Mouse (Mus musculus) embryonic facial prominence, embryonic 15.5 days (tissue): ENCODE measurements at regions not wholly inside any gene's neighbourhood (a gene's known extent, or its start where the extent isn't known, plus 50 kb on each side); places are given as distances from the start of the nearest gene placed in this dataset.

ENCODE experiments used
- ATAC-seq: fragments of 200-750 bp; cut with Nextera tagmentation; 2 replicates; pipeline ENCODE4 v1.8.0; 2017; ENCODE audit warnings: low read depth, moderate TSS enrichment; ENCODE audit not compliant: insufficient number of reproducible peaks, low FRiP score, low TSS enrichment
- H3K27ac ChIP-seq: fragments of 300-500 bp; sonication (generic); replicated peaks from 2 replicates; pipeline ENCODE4 v1.5.1; 2015; ENCODE audit warnings: mild to moderate bottlenecking, inconsistent platforms
- H3K27me3 ChIP-seq: fragments of 300-500 bp; sonication (generic); 2 replicates; pipeline ENCODE4 v1.6.1; 2015; ENCODE audit warnings: inconsistent platforms
- H3K36me3 ChIP-seq: fragments of 300-500 bp; sonication (generic); 2 replicates; pipeline ENCODE4 v1.6.1; 2015; ENCODE audit warnings: mild to moderate bottlenecking, inconsistent platforms
- H3K4me1 ChIP-seq: fragments of 300-500 bp; sonication (generic); 2 replicates; pipeline ENCODE4 v1.6.1; 2015; ENCODE audit warnings: inconsistent platforms
- H3K4me2 ChIP-seq: fragments of 300-500 bp; sonication (generic); replicated peaks from 2 replicates; pipeline ENCODE4 v1.6.1; 2015; ENCODE audit warnings: mild to moderate bottlenecking, inconsistent platforms
- H3K4me3 ChIP-seq: fragments of 300-500 bp; sonication (generic); replicated peaks from 2 replicates; pipeline ENCODE4 v1.5.1; 2015; ENCODE audit warnings: mild to moderate bottlenecking, inconsistent platforms
- H3K9ac ChIP-seq: fragments of 300-500 bp; sonication (generic); 2 replicates; pipeline ENCODE4 v1.6.1; 2015; ENCODE audit warnings: inconsistent platforms
- H3K9me3 ChIP-seq: fragments of 300-500 bp; sonication (generic); replicated peaks from 2 replicates; pipeline ENCODE4 v1.6.1; 2016; ENCODE audit warnings: inconsistent platforms
- WGBS: fragments of 180-500 bp; shearing (Covaris S2); methylation state at CpG from one replicate; pipeline ENCODE4 v1.1.7; 2015; 5-methylcytosine and 5-hydroxymethylcytosine counted together

- Histone ChIP-seq H3K27ac (no peak overlapping the region), H3K9ac (no peak overlapping the region), H3K27me3 (no peaks in the 10 kb centered on the region), H3K36me3 (no peaks in the 10 kb centered on the region), H3K4me3 (no peak overlapping the region), H3K9me3 (no peaks in the 10 kb centered on the region), H3K4me1 (no peaks in the 10 kb centered on the region), H3K4me2 (no peak overlapping the region)
- ATAC-seq, result no peak
- 35% methylated on average over 2 of the region's 2 CpGs for WGBS
Measured at GRCm38 (mm10) chr8:103331415-103331814, 546.0 kb upstream of the Cdh11 start.

- WGBS, result 87% methylated on average over 3 of the region's 3 CpGs
- Histone ChIP-seq H3K9me3 (no peaks in the 10 kb centered on the region), H3K4me1 (no peaks in the 10 kb centered on the region), H3K4me3 (no peak overlapping the region), H3K27me3 (no peaks in the 10 kb centered on the region), H3K9ac (no peak overlapping the region), H3K4me2 (no peak overlapping the region), H3K27ac (no peak overlapping the region), H3K36me3 (no peaks in the 10 kb centered on the region)
- ATAC-seq, result no peak
Measured at GRCm38 (mm10) chr8:103337314-103337713, 551.9 kb upstream of the Cdh11 start.

- WGBS, result 58% methylated on average over 2 of the region's 2 CpGs
Measured at GRCm38 (mm10) chr8:103339042-103339441, 553.6 kb upstream of the Cdh11 start.

GRCm38 (mm10) chr8:103339951-103340350, 554.5 kb upstream of the Cdh11 start:
- Histone ChIP-seq H3K36me3 (no peaks in the 10 kb centered on the region), H3K4me2 (no peak overlapping the region), H3K9ac (no peak overlapping the region), H3K27ac (no peak overlapping the region), H3K4me3 (no peak overlapping the region), H3K4me1 (no peaks in the 10 kb centered on the region), H3K27me3 (no peaks in the 10 kb centered on the region), H3K9me3 (no peaks in the 10 kb centered on the region)
- 83% methylated on average over 5 of the region's 5 CpGs for WGBS
- 0 out of 2 replicates have a peak, but pooled peaks have one; percentile 29 for ATAC-seq

More at GRCm38 (mm10) chr8:103339042-103339441, 553.6 kb upstream of the Cdh11 start:
- no peaks in the 10 kb centered on the region for H3K27me3 ChIP-seq
- no peak overlapping the region for H3K4me3 ChIP-seq
- no peaks in the 10 kb centered on the region for H3K4me1 ChIP-seq
- no peak overlapping the region for H3K9ac ChIP-seq
- ATAC-seq, result no peak
- H3K4me2 ChIP-seq, result no peak overlapping the region
- H3K27ac ChIP-seq, result 0 out of 2 replicates have a peak overlapping the region, but pooled peaks have one; percentile 11
- no peaks in the 10 kb centered on the region for H3K36me3 ChIP-seq
- H3K9me3 ChIP-seq, result no peaks in the 10 kb centered on the region

- Histone ChIP-seq H3K4me1 (no peaks in the 10 kb centered on the region), H3K9ac (no peak overlapping the region), H3K27ac (no peak overlapping the region), H3K36me3 (no peaks in the 10 kb centered on the region), H3K4me3 (no peak overlapping the region), H3K27me3 (no peaks in the 10 kb centered on the region), H3K9me3 (no peaks in the 10 kb centered on the region), H3K4me2 (no peak overlapping the region)
- no peak for ATAC-seq
- WGBS, result 73% methylated on average over 3 of the region's 3 CpGs
Measured at GRCm38 (mm10) chr8:103343891-103344290, 558.4 kb upstream of the Cdh11 start.

- no peak overlapping the region for H3K4me3 ChIP-seq
- no peak for ATAC-seq
- no peaks in the 10 kb centered on the region for H3K36me3 ChIP-seq
- no peak overlapping the region for H3K4me2 ChIP-seq
- H3K27ac ChIP-seq, result no peak overlapping the region
- H3K9ac ChIP-seq, result no peak overlapping the region
- no peaks in the 10 kb centered on the region for H3K9me3 ChIP-seq
- H3K27me3 ChIP-seq, result no peaks in the 10 kb centered on the region
- 54% methylated on average over 2 of the region's 2 CpGs for WGBS
- no peaks in the 10 kb centered on the region for H3K4me1 ChIP-seq
Measured at GRCm38 (mm10) chr8:103344871-103345270, 559.4 kb upstream of the Cdh11 start.

GRCm38 (mm10) chr8:103347158-103347871, 561.9 kb upstream of the Cdh11 start:
- 59% methylated on average over 7 of the region's 7 CpGs for WGBS
- no peak for ATAC-seq
- Histone ChIP-seq H3K36me3 (no peaks in the 10 kb centered on the region), H3K4me3 (no peak overlapping the region), H3K4me1 (no peaks in the 10 kb centered on the region), H3K27ac (no peak overlapping the region), H3K27me3 (no peaks in the 10 kb centered on the region), H3K9me3 (no peaks in the 10 kb centered on the region), H3K9ac (no peak overlapping the region), H3K4me2 (no peak overlapping the region)

DNA sequence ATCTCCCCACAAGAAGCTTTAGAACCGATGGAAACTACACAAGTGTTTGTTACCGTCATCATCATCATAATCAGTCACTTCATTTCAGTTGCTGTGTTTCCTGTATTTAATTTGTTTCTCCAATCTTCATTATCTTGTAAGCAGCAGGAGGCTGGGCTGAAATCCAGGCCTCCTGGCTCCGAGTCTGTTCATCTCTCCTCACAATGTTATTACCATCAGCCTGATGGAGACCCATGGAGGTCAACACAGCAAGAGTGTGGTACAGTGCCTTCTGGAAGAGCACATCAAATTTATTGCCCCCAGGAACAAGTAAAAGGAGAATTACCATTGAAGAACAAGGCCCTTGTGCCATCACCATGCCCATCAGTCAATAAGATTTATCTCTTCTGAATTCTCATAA, 576.3 kb upstream of the Cdh11 start:
- Histone ChIP-seq H3K27ac (no peak overlapping the region), H3K9ac (no peak overlapping the region), H3K4me3 (no peak overlapping the region), H3K4me2 (no peak overlapping the region), H3K36me3 (no peaks in the 10 kb centered on the region), H3K27me3 (no peaks in the 10 kb centered on the region), H3K4me1 (no peaks in the 10 kb centered on the region), H3K9me3 (no peaks in the 10 kb centered on the region)
- ATAC-seq, result no peak
- WGBS, result 64% methylated on average over 3 of the region's 3 CpGs

GRCm38 (mm10) chr8:103370394-103370793, 585.0 kb upstream of the Cdh11 start:
- Histone ChIP-seq H3K9me3 (no peaks in the 10 kb centered on the region), H3K36me3 (no peaks in the 10 kb centered on the region), H3K4me2 (no peak overlapping the region), H3K4me3 (no peak overlapping the region), H3K4me1 (peaks cover 16% of the 10 kb centered on the region), H3K9ac (no peak overlapping the region), H3K27ac (no peak overlapping the region), H3K27me3 (no peaks in the 10 kb centered on the region)
- 36% methylated on average over 2 of the region's 2 CpGs for WGBS
- ATAC-seq, result no peak

- H3K9me3 ChIP-seq, result no peaks in the 10 kb centered on the region
Measured at GRCm38 (mm10) chr8:103373007-103373406, 587.6 kb upstream of the Cdh11 start.

GRCm38 (mm10) chr8:103374151-103374550, 588.7 kb upstream of the Cdh11 start:
- no peaks in the 10 kb centered on the region for H3K27me3 ChIP-seq
- peaks cover 16% of the 10 kb centered on the region for H3K4me1 ChIP-seq
- H3K27ac ChIP-seq, result 0 out of 2 replicates have a peak overlapping the region, but pooled peaks have one; percentile 31
- H3K4me3 ChIP-seq, result no peak overlapping the region
- no peaks in the 10 kb centered on the region for H3K36me3 ChIP-seq
- H3K9me3 ChIP-seq, result no peaks in the 10 kb centered on the region
- no peak overlapping the region for H3K4me2 ChIP-seq
- H3K9ac ChIP-seq, result no peak overlapping the region
- WGBS, result 71% methylated on average over 4 of the region's 4 CpGs
- ATAC-seq, result no peak

More at GRCm38 (mm10) chr8:103373007-103373406, 587.6 kb upstream of the Cdh11 start:
- Histone ChIP-seq H3K27ac (peak overlapping the region; percentile 31; the same call in 1 of the 2 replicates), H3K4me3 (no peak overlapping the region), H3K4me1 (peaks cover 16% of the 10 kb centered on the region), H3K27me3 (no peaks in the 10 kb centered on the region), H3K9ac (no peak overlapping the region), H3K36me3 (no peaks in the 10 kb centered on the region), H3K4me2 (no peak overlapping the region)
- peak; percentile 72 for ATAC-seq
- 39% methylated on average over 1 of the region's 1 CpGs for WGBS

DNA sequence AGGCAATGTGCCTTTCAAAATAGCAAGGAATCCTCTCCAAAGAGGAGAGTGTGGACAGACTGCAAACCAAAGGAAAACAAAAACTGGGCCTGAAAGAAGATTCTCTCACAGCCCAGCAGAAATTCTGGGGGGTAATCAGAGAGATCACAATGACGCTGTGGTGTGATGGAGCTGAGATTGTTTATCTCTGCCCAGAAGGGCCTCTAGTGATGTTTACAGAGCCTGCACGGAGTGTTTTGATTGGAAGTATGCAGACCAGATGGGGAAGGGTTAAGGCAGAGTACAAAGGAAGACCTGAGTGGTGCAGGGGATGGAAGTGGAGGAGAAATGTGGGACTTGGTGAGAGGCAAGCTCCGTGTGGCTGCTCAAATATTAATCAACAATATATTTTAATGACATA, 593.1 kb upstream of the Cdh11 start:
- Histone ChIP-seq H3K4me2 (no peak overlapping the region), H3K36me3 (no peaks in the 10 kb centered on the region), H3K9me3 (no peaks in the 10 kb centered on the region), H3K4me3 (no peak overlapping the region), H3K27me3 (no peaks in the 10 kb centered on the region), H3K27ac (no peak overlapping the region), H3K4me1 (peaks cover 8% of the 10 kb centered on the region), H3K9ac (no peak overlapping the region)
- no peak for ATAC-seq
- WGBS, result 21% methylated on average over 3 of the region's 3 CpGs
